17 mouse cellular contexts compared by ENCODE assay signal in the genomic region with DNA sequence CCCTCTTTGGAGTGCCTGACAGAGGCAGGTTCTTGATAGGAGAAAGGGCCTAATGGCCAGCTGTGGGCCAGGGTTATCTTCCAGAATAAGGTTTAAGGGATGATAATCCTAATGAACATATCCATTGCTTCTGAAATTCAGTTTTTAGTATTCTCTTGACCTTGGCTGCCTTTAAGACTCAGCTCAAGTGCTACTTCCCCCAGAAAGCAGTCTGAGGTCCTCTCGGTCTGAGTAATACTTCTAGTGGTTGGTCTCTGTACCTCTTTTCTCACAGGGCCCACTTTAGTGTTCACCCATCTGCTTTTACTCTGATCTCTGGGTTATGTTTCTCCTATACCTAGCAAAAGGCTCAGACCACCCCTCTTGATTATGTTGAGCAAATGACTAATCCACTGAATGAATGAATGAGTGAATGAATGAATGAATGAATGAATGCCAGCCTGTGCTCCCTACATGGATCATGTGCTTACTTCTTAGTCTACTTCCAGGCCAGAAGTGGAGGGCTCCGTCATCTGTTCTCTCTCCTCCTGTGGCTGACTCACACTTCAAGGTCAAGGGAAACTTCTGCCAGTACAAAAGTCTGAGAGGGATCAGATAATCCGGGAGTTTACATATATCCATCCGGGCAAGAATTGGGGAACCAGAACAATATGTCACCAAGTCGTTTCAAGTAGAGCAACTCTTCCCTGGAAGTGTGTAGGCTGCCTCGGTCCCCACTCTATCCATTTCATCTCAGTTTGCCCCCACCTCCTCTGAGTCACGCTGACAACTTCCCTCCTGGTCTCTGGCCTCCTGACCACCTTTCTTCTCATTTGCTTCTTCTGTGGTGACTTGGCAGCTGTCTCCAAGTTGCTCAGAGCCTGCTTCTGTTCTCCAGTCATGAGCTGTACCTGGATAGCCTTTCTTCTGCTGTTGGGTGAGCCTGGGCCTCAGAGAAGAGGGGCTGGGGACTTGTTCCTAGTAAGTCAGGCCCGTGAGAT. TPM values are rescaled to one million over a fixed set of nuclear protein-coding genes. Genes with fewer than 3 reads are reported as not detected.
A peak's percentile ranks its signal among the peaks of the same experiment; 100 is the strongest.
DNase-seq lines count a peak whose midpoint lies in the region; TF ChIP-seq lines count a peak whose summit lies in the region.
"Had no signal": no experiment of that assay in that cellular context is flagged by ENCODE, and none has a peak within 500 bp of the region (broad histone marks: within the 10 kb centered on the region; RNA-seq: fewer than 3 reads in every experiment).

A gene (plus strand): TSS at position 807 of the 980 bp plus-strand sequence.

- no peaks in the 10 kb centered on the region; the same call in 1 of the 2 replicates for H3K4me1 ChIP-seq in small intestine, adult 2 months (ENCODE audit: control insufficient read depth, insufficient read depth, insufficient read length, low read length)
- no peaks in the 10 kb centered on the region for H3K4me1 ChIP-seq in kidney, adult 2 months (ENCODE audit: control insufficient read depth, insufficient read depth, low read length)
- H3K4me1 ChIP-seq: forebrain, embryonic 15.5 days; hindbrain, embryonic 13.5 days; liver, embryonic 15.5 days had no signal

- no peaks in the 10 kb centered on the region for H3K27me3 ChIP-seq in small intestine, adult 2 months (ENCODE audit: control insufficient read depth, insufficient read depth, low read length)
- H3K27me3 ChIP-seq in kidney, adult 2 months (replicated peaks; ENCODE audit: control insufficient read depth, insufficient read depth, low read length) = no peaks in the 10 kb centered on the region
- H3K27me3 ChIP-seq: forebrain, embryonic 15.5 days; hindbrain, embryonic 13.5 days; liver, embryonic 15.5 days had no signal

- whole genome bisulfite sequencing in small intestine, adult 2 months = 61% methylated on average over 8 of the region's 8 CpGs
- WGBS in kidney, adult 2 months = 74% methylated on average over 8 of the region's 8 CpGs

- H3K4me3 ChIP-seq in small intestine, adult 2 months (ENCODE audit: low read depth, low read length) = peak within 1 kb of the TSS; percentile 33
- no peak within 1 kb of the TSS for H3K4me3 ChIP-seq in kidney, adult 2 months (ENCODE audit: insufficient read depth, low read depth, low read length)
- H3K4me3 ChIP-seq: forebrain, embryonic 15.5 days; hindbrain, embryonic 13.5 days; liver, embryonic 15.5 days; myocyte had no signal

- 0 out of 2 replicates have a peak, but pooled peaks have one; percentile 22 for TF ChIP-seq POLR2A in small intestine, adult 2 months (IDR thresholded peaks at IDR 0.05; ENCODE audit: low read depth, low read length)
- TF ChIP-seq POLR2A in kidney, adult 2 months (IDR thresholded peaks at IDR 0.05; ENCODE audit: low read depth, low read length) = no peak

- peak; percentile 38 for DNase-seq in ovary, adult 18-20 months (ENCODE audit: low spot score)
- no peak for DNase-seq in ovary, postnatal 14 days (ENCODE audit: low spot score)
- peak; percentile 37 for DNase-seq in adrenal gland, postnatal 10 days
- peak; percentile 9 for DNase-seq in lung, postnatal 10 days
- DNase-seq in left cerebral cortex, adult 9 months (ENCODE audit: low spot score in 2 of 2) = no peak
- DNase-seq in kidney, adult 2 months = no peak
- DNase-seq in layer of hippocampus, postnatal 25 days (ENCODE audit: extremely low spot score in 1 of 2, low spot score in 1 of 2) = no peak
- DNase-seq: cerebellum, adult 9-10 months; kidney, postnatal 10 days; layer of hippocampus, adult 9-11 months; right cerebral cortex, postnatal 14 days had no signal

- H3K36me3 ChIP-seq in small intestine, adult 2 months (ENCODE audit: control insufficient read depth, insufficient read depth, low read length) = no peaks in the 10 kb centered on the region
- H3K36me3 ChIP-seq in kidney, adult 2 months (ENCODE audit: control insufficient read depth, insufficient read depth, low read length) = no peaks in the 10 kb centered on the region
- H3K36me3 ChIP-seq: forebrain, embryonic 15.5 days; hindbrain, embryonic 13.5 days; liver, embryonic 15.5 days had no signal

- TF ChIP-seq CTCF in small intestine, adult 2 months (IDR thresholded peaks at IDR 0.05; ENCODE audit: extremely low read depth, insufficient read length, insufficient replicate concordance, low read depth, low read length) = no peak
- TF ChIP-seq CTCF in kidney, adult 2 months (conservative IDR thresholded peaks at IDR 0.05; ENCODE audit: insufficient read depth, insufficient read length, low read depth, low read length) = no peak

- peak within 1 kb of the TSS; percentile 44 for H3K27ac ChIP-seq in small intestine, adult 2 months (ENCODE audit: insufficient read depth, low read depth, low read length)
- H3K27ac ChIP-seq in kidney, adult 2 months (ENCODE audit: insufficient read depth, low read depth, low read length) = no peak within 1 kb of the TSS
- H3K27ac ChIP-seq: forebrain, embryonic 15.5 days; hindbrain, embryonic 13.5 days; liver, embryonic 15.5 days had no signal

RNA-seq across cellular contexts. Expression of the gene that starts here (rescaled TPM):
- 1 to 10 TPM in 1 of 2 experiments, under 1 TPM in 1; 0.54 to 1.5 TPM for total RNA-seq in adrenal gland, postnatal 10 days (2021)
- 4.6 and 5.8 TPM in 2 replicates for polyA plus RNA-seq in small intestine, adult 2 months (2012; rRNA removed)
- polyA plus RNA-seq in kidney, adult 2 months (2012; rRNA removed) = 1.9 TPM in 2 replicates
- under 1 TPM; 0.09 to 0.20 TPM for total RNA-seq in layer of hippocampus, postnatal 25 days (2021)
- polyA plus RNA-seq: forebrain, embryonic 15.5 days; hindbrain, embryonic 13.5 days; limb, embryonic 11.5 days; myocyte had no signal

Comparison
In these comparisons a context has a peak if more than half of its experiments do, and no peak if none do; other contexts are left out.
1. DNase-seq: peak in ovary, adult 18-20 months (single experiment), adrenal gland, postnatal 10 days (single experiment) and lung, postnatal 10 days (single experiment); none in ovary, postnatal 14 days (single experiment), left cerebral cortex, adult 9 months (0 of 2), kidney, adult 2 months (single experiment) and layer of hippocampus, postnatal 25 days (0 of 2).